Mouse (Mus musculus): ENCODE results near the gene Mrpl40.

- no peak for TF ChIP-seq GATA1 (IDR thresholded peaks at IDR 0.05; ENCODE audit: low read length)
- TF ChIP-seq TAL1 (IDR thresholded peaks at IDR 0.05; ENCODE audit: low read length) = no peak
These were observed 48.0 kb downstream of the Mrpl40 start for GRCm38 (mm10) chr16:18828630-18829029.
